ENCODE assay signal across 8 mouse cellular contexts in the genomic region with DNA sequence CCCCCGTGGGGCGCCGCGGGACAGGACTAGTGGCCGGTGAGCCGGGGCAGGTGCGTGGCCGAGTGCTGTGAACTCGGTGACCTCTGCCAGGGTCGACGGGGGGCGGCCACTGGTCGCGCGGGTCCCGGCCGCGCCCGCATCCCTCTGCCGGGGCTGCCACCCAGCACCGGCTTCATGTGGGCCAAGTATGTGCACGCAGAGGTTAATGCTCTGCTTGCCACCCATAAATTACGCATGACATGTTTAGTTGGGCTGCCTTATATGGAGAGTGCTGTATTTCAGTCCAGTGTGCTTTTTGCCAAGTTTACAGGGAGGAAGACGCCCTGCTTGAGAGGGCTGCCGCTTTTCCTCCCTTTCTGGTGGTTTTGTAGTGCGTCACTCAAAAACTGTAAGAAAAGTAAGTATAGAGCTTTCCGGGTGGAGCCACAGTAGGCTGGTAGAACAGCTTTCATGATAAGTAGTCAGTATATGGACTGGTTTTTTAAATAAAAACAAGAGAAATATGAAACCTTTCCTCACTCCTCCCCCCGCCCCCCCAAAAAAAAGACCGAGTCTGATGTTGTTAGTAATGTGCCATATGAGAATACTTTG. TPM values are rescaled to one million over a fixed set of nuclear protein-coding genes. Genes with fewer than 3 reads are reported as not detected.
A peak's percentile ranks its signal among the peaks of the same experiment; 100 is the strongest.
DNase-seq lines count a peak whose midpoint lies in the region; ATAC-seq and TF ChIP-seq lines count a peak whose summit lies in the region.

No protein-coding gene starts in this region.

- peak overlapping the region; percentile 98 for H3K9ac ChIP-seq in ES-Bruce4 (ENCODE audit: low read depth, poor library complexity, severe bottlenecking)
- H3K9ac ChIP-seq in embryonic facial prominence, embryonic 13.5 days: peak overlapping the region; percentile 95
- H3K9ac ChIP-seq in kidney, embryonic 15.5 days: peak overlapping the region; percentile 70
- H3K9ac ChIP-seq in neural tube, embryonic 15.5 days (replicated peaks): peak overlapping the region; percentile 88

- WGBS in embryonic facial prominence, embryonic 13.5 days: under 1% methylated on average over 22 of the region's 29 CpGs
- WGBS in kidney, embryonic 15.5 days: under 1% methylated on average over 29 of the region's 29 CpGs
- WGBS in lung, adult 2 months: 0% methylated on average over 27 of the region's 29 CpGs
- under 1% methylated on average over 29 of the region's 29 CpGs for WGBS in neural tube, embryonic 15.5 days

- peak overlapping the region; percentile 69 for H3K4me2 ChIP-seq in embryonic facial prominence, embryonic 13.5 days
- peak overlapping the region; percentile 72 for H3K4me2 ChIP-seq in kidney, embryonic 15.5 days
- peak overlapping the region; percentile 77 for H3K4me2 ChIP-seq in neural tube, embryonic 15.5 days

- no peak for TF ChIP-seq CTCF in ES-Bruce4 (IDR thresholded peaks at IDR 0.05; ENCODE audit: low read depth, low read length)
- TF ChIP-seq CTCF in lung, adult 2 months (IDR thresholded peaks at IDR 0.05; ENCODE audit: insufficient read depth, low read length): no peak

- H3K27me3 ChIP-seq in ES-Bruce4 (ENCODE audit: control insufficient read depth, insufficient read depth, low read length, poor library complexity, severe bottlenecking): no peaks in the 10 kb centered on the region
- H3K27me3 ChIP-seq in embryonic facial prominence, embryonic 13.5 days: no peaks in the 10 kb centered on the region
- no peaks in the 10 kb centered on the region for H3K27me3 ChIP-seq in kidney, embryonic 15.5 days
- no peaks in the 10 kb centered on the region for H3K27me3 ChIP-seq in neural tube, embryonic 15.5 days (replicated peaks)

- H3K36me3 ChIP-seq in ES-Bruce4 (ENCODE audit: control insufficient read depth, insufficient read depth, low read length, poor library complexity, severe bottlenecking): no peaks in the 10 kb centered on the region
- H3K36me3 ChIP-seq in embryonic facial prominence, embryonic 13.5 days: no peaks in the 10 kb centered on the region
- H3K36me3 ChIP-seq in kidney, embryonic 15.5 days: no peaks in the 10 kb centered on the region
- H3K36me3 ChIP-seq in neural tube, embryonic 15.5 days: no peaks in the 10 kb centered on the region

- TF ChIP-seq EP300 in ES-Bruce4 (IDR thresholded peaks at IDR 0.05; ENCODE audit: insufficient read depth, low read depth, low read length): no peak

- H3K27ac ChIP-seq in ES-Bruce4 (ENCODE audit: insufficient read depth, low read length): no peak overlapping the region
- H3K27ac ChIP-seq in embryonic facial prominence, embryonic 13.5 days: peak overlapping the region; percentile 99
- H3K27ac ChIP-seq in kidney, embryonic 15.5 days: peak overlapping the region; percentile 96
- H3K27ac ChIP-seq in neural tube, embryonic 15.5 days (replicated peaks): peak overlapping the region; percentile 95

- DNase-seq in adrenal gland, adult (ENCODE audit: inconsistent age in 2 of 2, low spot score in 1 of 2): peak; percentile 82 to 95
- DNase-seq in heart, adult 9 months (ENCODE audit: low spot score in 2 of 2): peak; percentile 86 to 88
- DNase-seq in lung, adult 2 months: peak; percentile 76
- peak; percentile 60 to 66 for DNase-seq in urinary bladder, postnatal 4 days (ENCODE audit: low spot score in 2 of 2)

- ATAC-seq in embryonic facial prominence, embryonic 13.5 days (ENCODE audit: insufficient number of reproducible peaks, insufficient read depth, low FRiP score, low TSS enrichment, low read depth): peak; percentile 85
- peak; percentile 93 for ATAC-seq in kidney, embryonic 15.5 days (replicated peaks; ENCODE audit: low FRiP score)
- ATAC-seq in neural tube, embryonic 15.5 days (ENCODE audit: low FRiP score): peak; percentile 82

- no peaks in the 10 kb centered on the region for H3K9me3 ChIP-seq in ES-Bruce4 (replicated peaks; ENCODE audit: control insufficient read depth, insufficient read depth, low read length, poor library complexity, severe bottlenecking)
- no peaks in the 10 kb centered on the region for H3K9me3 ChIP-seq in embryonic facial prominence, embryonic 13.5 days
- no peaks in the 10 kb centered on the region for H3K9me3 ChIP-seq in kidney, embryonic 15.5 days (replicated peaks)
- H3K9me3 ChIP-seq in neural tube, embryonic 15.5 days (replicated peaks): no peaks in the 10 kb centered on the region

- peak overlapping the region; percentile 85 for H3K4me3 ChIP-seq in ES-Bruce4 (ENCODE audit: low read depth, low read length)
- H3K4me3 ChIP-seq in embryonic facial prominence, embryonic 13.5 days: peak overlapping the region; percentile 87
- H3K4me3 ChIP-seq in kidney, embryonic 15.5 days (replicated peaks): peak overlapping the region; percentile 68
- peak overlapping the region; percentile 80 for H3K4me3 ChIP-seq in lung, adult 2 months (replicated peaks; ENCODE audit: extremely low read depth, low read depth, low read length)
- H3K4me3 ChIP-seq in neural tube, embryonic 15.5 days (replicated peaks): peak overlapping the region; percentile 85

- no peak for TF ChIP-seq POLR2A in ES-Bruce4 (IDR thresholded peaks at IDR 0.05; ENCODE audit: insufficient read depth, low read length)
- peak; percentile 68; the same call in 1 of the 2 replicates for TF ChIP-seq POLR2A in lung, adult 2 months (IDR thresholded peaks at IDR 0.05; ENCODE audit: borderline replicate concordance, extremely low read depth, low read depth, low read length)

- H3K4me1 ChIP-seq in ES-Bruce4 (ENCODE audit: control insufficient read depth, insufficient read depth, low read length): no peaks in the 10 kb centered on the region
- H3K4me1 ChIP-seq in embryonic facial prominence, embryonic 13.5 days: peaks cover 45% of the 10 kb centered on the region
- H3K4me1 ChIP-seq in kidney, embryonic 15.5 days: peaks cover 45% of the 10 kb centered on the region
- H3K4me1 ChIP-seq in lung, adult 2 months (ENCODE audit: control insufficient read depth, insufficient read depth, low read length): peaks cover 27% of the 10 kb centered on the region
- H3K4me1 ChIP-seq in neural tube, embryonic 15.5 days: peaks cover 39% of the 10 kb centered on the region

RNA-seq across cellular contexts. Expression of gene Mbnl1, which starts 29.0 kb away (rescaled TPM):
- 26.6 and 28.2 TPM in 2 replicates for polyA plus RNA-seq in ES-Bruce4 (2011; ENCODE audit: insufficient read depth, insufficient read length, low read depth, missing spikeins)
- polyA plus RNA-seq in embryonic facial prominence, embryonic 13.5 days (2015; fragmentation: Nextera tagmentation; extraction: Ambion mirVana): 99.5 and 101 TPM in 2 replicates
- polyA plus RNA-seq in kidney, embryonic 15.5 days (2015; fragmentation: Nextera tagmentation; extraction: Ambion mirVana): 78.8 and 89.4 TPM in 2 replicates
- polyA plus RNA-seq in lung, adult 2 months (2012; rRNA removed): 97.9 and 103 TPM in 2 replicates
- 48.7 and 79.3 TPM in 2 replicates for polyA plus RNA-seq in neural tube, embryonic 15.5 days (2015; fragmentation: Nextera tagmentation; extraction: Ambion mirVana)
